Mouse (Mus musculus) CD4-positive, CD25-positive, alpha-beta regulatory T cell, adult 9 weeks (primary cell): ENCODE data around the gene Ifi204. TPM values are rescaled to one million over a fixed set of nuclear protein-coding genes. Genes with fewer than 3 reads are reported as not detected.

Source experiments
- polyA plus RNA-seq: library from polyadenylated mRNA; unstranded; fragments of 100-300 nt; shearing (Covaris generic); gene quantifications from one replicate; pipeline ENCODE4 v1.2.1, GENCODE M21; 2017

The Ifi204 gene
- polyA plus RNA-seq: 0.31 TPM

GRCm38 (mm10) chr1:173766848-173767617 lies at the start of gene Ifi204:
Ifi204 (minus strand) TSS chr1:173766943.

GRCm38 (mm10) chr1:173741656-173742055 lies 25.1 kb downstream of the Ifi204 start, which contains the start of gene Ifi207:
Ifi207 (minus strand) TSS chr1:173741747.

Other genes starting within 250 kb of the Ifi204 start
- 48.8 TPM for gene Ifi214, start 231.0 kb downstream of the Ifi204 start, polyA plus RNA-seq
- 145 TPM for gene Ifi213, start 167.7 kb downstream of the Ifi204 start, polyA plus RNA-seq
- gene Ifi209, start 136.0 kb downstream of the Ifi204 start, polyA plus RNA-seq: 265 TPM
- 149 TPM for gene Ifi208, start 93.3 kb downstream of the Ifi204 start, polyA plus RNA-seq
- 0.11 TPM for gene Ifi207, start 25.2 kb downstream of the Ifi204 start, polyA plus RNA-seq
- gene Ifi211, start 146.1 kb upstream of the Ifi204 start, polyA plus RNA-seq: 1.2 TPM
- gene Mndal, start 175.5 kb upstream of the Ifi204 start, polyA plus RNA-seq: 543 TPM
- gene Ifi203, start 175.7 kb upstream of the Ifi204 start, polyA plus RNA-seq: 438 TPM
- gene Ifi202b, start 215.8 kb upstream of the Ifi204 start, polyA plus RNA-seq: not detected